Mouse (Mus musculus) neural tube, embryonic 11.5 days (tissue): ENCODE data around the gene Elmsan1. TPM values are rescaled to one million over a fixed set of nuclear protein-coding genes. Genes with fewer than 3 reads are reported as not detected.

ENCODE experiments used
- ATAC-seq: fragments of 200-750 bp; cut with Nextera tagmentation; 2 replicates; pipeline ENCODE4 v1.8.0; 2017; ENCODE audit warnings: moderate number of reproducible peaks, mild to moderate bottlenecking, moderate TSS enrichment, moderate library complexity; ENCODE audit not compliant: insufficient read depth, low FRiP score, low TSS enrichment
- DNase-seq: peaks from one replicate; pipeline ENCODE4 v3.0.0-alpha.2; 2015; ENCODE audit warnings: low spot score
- H3K27ac ChIP-seq: fragments of 300-500 bp; sonication (generic); 2 replicates; pipeline ENCODE4 v1.5.1; 2014; ENCODE audit warnings: low read depth, mild to moderate bottlenecking, low read length
- H3K27me3 ChIP-seq: fragments of 300-500 bp; sonication (generic); 2 replicates; pipeline ENCODE4 v1.6.1; 2014; ENCODE audit warnings: mild to moderate bottlenecking, low read length, mixed read lengths; ENCODE audit not compliant: control insufficient read depth, insufficient read depth
- H3K36me3 ChIP-seq: fragments of 300-500 bp; sonication (generic); 2 replicates; pipeline ENCODE4 v1.6.1; 2014; ENCODE audit warnings: mild to moderate bottlenecking, low read length, moderate library complexity, mixed read lengths; ENCODE audit not compliant: control insufficient read depth, insufficient read depth
- H3K4me1 ChIP-seq: fragments of 300-500 bp; sonication (generic); 2 replicates; pipeline ENCODE4 v1.6.1; 2014; ENCODE audit warnings: low read length, mixed read lengths; ENCODE audit not compliant: control insufficient read depth, insufficient read depth
- H3K4me2 ChIP-seq: fragments of 300-500 bp; sonication (generic); 2 replicates; pipeline ENCODE4 v1.6.1; 2014; ENCODE audit warnings: low read depth, mild to moderate bottlenecking, moderate library complexity
- H3K4me3 ChIP-seq: fragments of 300-500 bp; sonication (generic); 2 replicates; pipeline ENCODE4 v1.5.1; 2014; ENCODE audit warnings: low read depth, low read length
- H3K9ac ChIP-seq: fragments of 300-500 bp; sonication (generic); 2 replicates; pipeline ENCODE4 v1.6.1; 2014; ENCODE audit warnings: mild to moderate bottlenecking, low read length
- H3K9me3 ChIP-seq: fragments of 300-500 bp; sonication (generic); 2 replicates; pipeline ENCODE4 v1.6.1; 2016; ENCODE audit warnings: low read length; ENCODE audit not compliant: control insufficient read depth
- WGBS: fragments of 180-500 bp; shearing (Covaris S2); extraction: QIAGEN DNeasy Blood & Tissue Kit; methylation state at CpG from one replicate; pipeline ENCODE4 v1.1.7; 2014; 5-methylcytosine and 5-hydroxymethylcytosine counted together
- polyA plus RNA-seq: library from polyadenylated mRNA; unstranded; fragments of >200 nt; fragmentation: Nextera tagmentation; extraction: Ambion mirVana; gene quantifications from 2 replicates; pipeline ENCODE4 v1.2.1, GENCODE M21; 2014

Gene Elmsan1
- polyA plus RNA-seq, 1 experiment from 2014 or later, result 4.4 TPM

DNA sequence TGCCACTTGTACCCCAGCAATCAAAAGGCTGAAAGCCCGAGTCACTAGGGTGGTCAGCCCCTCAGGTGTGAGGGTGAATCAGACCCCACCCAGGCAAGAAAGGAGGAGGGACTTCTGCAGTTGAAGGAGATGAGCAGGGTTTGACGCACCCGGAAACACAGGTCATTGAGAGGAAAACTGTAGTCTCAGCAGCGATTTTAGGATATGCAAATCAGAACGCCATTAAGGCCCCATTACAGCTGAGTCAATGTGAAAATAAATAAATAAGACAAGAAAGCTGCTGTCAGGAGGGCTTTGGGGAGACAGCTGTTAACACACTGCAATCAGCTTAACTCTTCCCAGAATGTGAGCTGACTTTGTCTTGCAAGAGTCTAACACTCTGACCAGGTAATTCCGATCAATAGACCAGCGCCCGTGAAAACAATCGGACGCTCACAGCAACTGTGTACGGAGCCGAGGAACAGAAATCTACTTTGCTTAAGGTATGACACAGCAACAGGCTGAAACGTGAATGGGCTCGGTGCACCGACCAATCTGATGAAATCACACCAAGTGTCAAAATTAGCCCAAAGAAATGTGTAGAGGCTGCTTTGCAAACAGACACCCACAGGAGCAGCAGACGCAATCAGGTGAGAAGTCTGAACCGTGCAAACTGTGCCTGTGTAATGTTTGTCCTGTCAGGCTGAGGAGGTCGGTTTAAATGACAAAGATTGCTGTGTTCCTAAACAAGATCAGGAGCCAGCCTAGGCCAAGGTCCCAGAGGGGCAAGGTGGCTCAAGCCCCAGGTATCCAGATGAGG lies 16.8 kb downstream of the Elmsan1 start:
- no peak overlapping the region for H3K27ac ChIP-seq
- H3K4me1 ChIP-seq, result 0 out of 2 replicates have a peak, but pooled peaks cover 2% of the 10 kb centered on the region
- DNase-seq (no peak), ATAC-seq (no peak)
- no peaks in the 10 kb centered on the region for H3K27me3 ChIP-seq
- H3K4me2 ChIP-seq, result no peak overlapping the region
- 86% methylated on average over 18 of the region's 18 CpGs for WGBS
- H3K9ac ChIP-seq, result no peak overlapping the region
- no peaks in the 10 kb centered on the region for H3K9me3 ChIP-seq
- H3K36me3 ChIP-seq, result no peaks in the 10 kb centered on the region
- no peak overlapping the region for H3K4me3 ChIP-seq

- Histone ChIP-seq H3K27me3 (no peaks in the 10 kb centered on the region), H3K9me3 (no peaks in the 10 kb centered on the region), H3K36me3 (no peaks in the 10 kb centered on the region), H3K27ac (no peak overlapping the region), H3K4me1 (0 out of 2 replicates have a peak, but pooled peaks cover 2% of the 10 kb centered on the region), H3K4me3 (no peak overlapping the region), H3K4me2 (no peak overlapping the region), H3K9ac (no peak overlapping the region)
- DNase-seq, result no peak
- 97% methylated on average over 4 of the region's 4 CpGs for WGBS
- ATAC-seq, result no peak
These were observed 17.5 kb downstream of the Elmsan1 start for GRCm38 (mm10) chr12:84201222-84201621.

DNA sequence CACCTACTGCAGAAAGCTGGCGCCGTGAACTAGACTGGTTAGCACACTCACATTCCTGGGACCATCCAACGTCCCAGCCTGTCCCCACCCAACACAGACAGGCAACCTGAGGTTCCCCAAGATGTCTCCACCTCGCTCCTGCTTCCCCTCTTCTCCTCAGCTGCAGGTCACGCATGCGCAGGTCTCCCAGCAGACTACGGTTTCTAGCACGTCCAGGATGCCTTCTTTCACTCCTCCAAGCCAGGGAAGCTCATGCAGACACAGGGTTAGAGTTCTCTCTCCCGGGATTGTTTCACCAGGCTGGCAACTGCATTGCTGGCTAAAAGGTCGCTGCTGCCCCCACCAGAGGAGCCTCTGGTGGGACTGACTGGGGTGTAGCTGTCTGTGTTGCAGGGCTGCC lies 19.8 kb downstream of the Elmsan1 start:
- Histone ChIP-seq H3K27me3 (no peaks in the 10 kb centered on the region), H3K36me3 (no peaks in the 10 kb centered on the region), H3K4me2 (no peak overlapping the region), H3K27ac (no peak overlapping the region), H3K9ac (no peak overlapping the region), H3K4me1 (peaks cover 5% of the 10 kb centered on the region; the same call in 1 of the 2 replicates), H3K4me3 (no peak overlapping the region), H3K9me3 (no peaks in the 10 kb centered on the region)
- no peak for DNase-seq
- ATAC-seq, result no peak
- WGBS, result 76% methylated on average over 10 of the region's 10 CpGs

- ATAC-seq (no peak), DNase-seq (peak; percentile 20)
- Histone ChIP-seq H3K27ac (no peak overlapping the region), H3K36me3 (no peaks in the 10 kb centered on the region), H3K9ac (no peak overlapping the region), H3K27me3 (no peaks in the 10 kb centered on the region), H3K9me3 (no peaks in the 10 kb centered on the region), H3K4me2 (no peak overlapping the region), H3K4me3 (no peak overlapping the region), H3K4me1 (peaks cover 5% of the 10 kb centered on the region; the same call in 1 of the 2 replicates)
- WGBS, result 71% methylated on average over 8 of the region's 8 CpGs
These were observed 20.5 kb downstream of the Elmsan1 start for GRCm38 (mm10) chr12:84198076-84198679.

DNA sequence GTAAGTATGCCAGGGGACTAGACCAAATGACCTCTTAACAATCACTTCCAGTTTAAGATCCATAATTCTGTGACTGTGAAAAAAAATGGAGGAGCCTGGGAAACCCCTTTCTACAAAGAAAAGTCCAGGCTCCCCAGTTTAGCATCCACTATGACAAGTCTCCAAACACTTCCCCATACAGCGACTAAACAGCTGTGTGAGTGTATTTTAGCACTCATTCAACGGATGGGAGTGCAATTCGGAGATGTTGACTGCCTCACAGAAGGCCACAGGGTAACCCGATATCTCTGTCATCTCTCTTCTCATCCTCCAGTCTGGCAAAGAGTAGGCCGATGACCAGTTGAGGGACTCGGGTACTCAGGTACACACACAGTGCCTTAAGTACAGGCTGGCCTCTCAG lies 23.5 kb downstream of the Elmsan1 start:
- H3K9ac ChIP-seq, result no peak overlapping the region
- no peak overlapping the region for H3K27ac ChIP-seq
- H3K4me1 ChIP-seq, result peaks cover 26% of the 10 kb centered on the region
- ATAC-seq, result no peak
- H3K4me2 ChIP-seq, result no peak overlapping the region
- no peaks in the 10 kb centered on the region for H3K27me3 ChIP-seq
- no peaks in the 10 kb centered on the region for H3K36me3 ChIP-seq
- H3K4me3 ChIP-seq, result no peak overlapping the region
- H3K9me3 ChIP-seq, result no peaks in the 10 kb centered on the region
- no peak for DNase-seq
- WGBS, result 37% methylated on average over 6 of the region's 6 CpGs

GRCm38 (mm10) chr12:84194400-84195109 lies 24.1 kb downstream of the Elmsan1 start:
- ATAC-seq (no peak), DNase-seq (no peak)
- WGBS, result 5% methylated on average over 13 of the region's 13 CpGs
- H3K4me1 ChIP-seq, result peaks cover 31% of the 10 kb centered on the region
- peak overlapping the region; percentile 76 for H3K4me3 ChIP-seq
- H3K27ac ChIP-seq, result peak overlapping the region; percentile 93
- H3K9ac ChIP-seq, result peak overlapping the region; percentile 90
- H3K27me3 ChIP-seq, result no peaks in the 10 kb centered on the region
- no peaks in the 10 kb centered on the region for H3K9me3 ChIP-seq
- H3K4me2 ChIP-seq, result peak overlapping the region; percentile 98
- H3K36me3 ChIP-seq, result no peaks in the 10 kb centered on the region

DNA sequence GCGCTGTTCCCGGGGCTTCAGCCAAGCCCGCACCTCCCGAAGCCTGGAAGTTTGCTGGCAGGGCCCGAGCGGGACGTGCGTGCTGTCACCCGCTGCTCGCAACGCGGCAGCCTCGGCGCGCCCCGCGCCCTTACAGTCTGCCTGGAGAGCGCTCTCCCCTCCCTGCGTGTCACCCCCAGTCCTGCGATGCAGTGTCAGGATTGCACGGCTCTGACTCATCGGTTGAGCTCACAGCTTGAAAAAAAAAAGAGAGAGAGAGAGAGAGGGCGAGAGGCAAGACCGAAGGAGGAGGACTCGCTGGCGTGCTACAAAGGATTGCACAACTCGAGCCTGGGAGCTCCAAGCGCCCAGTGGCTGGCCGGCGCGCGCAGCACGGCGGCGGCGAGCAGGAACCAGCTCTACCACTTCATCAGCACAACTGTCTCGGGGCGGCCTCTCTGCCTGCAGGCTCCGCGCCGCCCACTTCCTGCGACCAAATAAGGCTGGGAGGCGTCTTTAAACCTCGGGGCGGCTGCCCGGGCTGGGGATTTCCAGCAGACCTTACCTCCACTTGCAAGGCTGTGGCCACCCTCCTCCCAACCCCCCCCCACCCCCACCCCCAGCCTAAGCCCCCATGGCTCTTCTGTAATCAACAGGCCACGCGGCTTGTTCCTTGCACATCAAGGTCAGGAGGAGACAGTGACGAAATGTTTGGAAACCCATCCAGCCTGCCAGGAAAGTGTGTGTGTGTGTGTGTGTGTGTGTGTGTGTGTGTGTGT lies 24.9 kb downstream of the Elmsan1 start:
- under 1% methylated on average over 42 of the region's 49 CpGs for WGBS
- no peaks in the 10 kb centered on the region for H3K36me3 ChIP-seq
- H3K9ac ChIP-seq, result peak overlapping the region; percentile 90
- H3K4me1 ChIP-seq, result peaks cover 36% of the 10 kb centered on the region
- no peaks in the 10 kb centered on the region for H3K9me3 ChIP-seq
- ATAC-seq (peak; percentile 70), DNase-seq (peak; percentile 92)
- H3K27ac ChIP-seq, result peak overlapping the region; percentile 93
- peak overlapping the region; percentile 98 for H3K4me2 ChIP-seq
- no peaks in the 10 kb centered on the region for H3K27me3 ChIP-seq
- peak overlapping the region; percentile 76 for H3K4me3 ChIP-seq
